Mouse (Mus musculus) lung, embryonic 15.5 days (tissue): Measurements from ENCODE around the gene Vopp1. TPM values are rescaled to one million over a fixed set of nuclear protein-coding genes. Genes with fewer than 3 reads are reported as not detected.
A peak's percentile ranks its signal among the peaks of the same experiment; 100 is the strongest.
"Not testable (repeated sequence)": the region's sequence is repeated elsewhere in the genome, so short reads cannot be mapped to it uniquely, and the experiment has no call there.

Source experiments
- ATAC-seq: fragments of 200-750 bp; cut with Nextera tagmentation; 2 replicates; pipeline ENCODE4 v1.8.0; 2017; ENCODE audit warnings: moderate number of reproducible peaks, borderline replicate concordance; ENCODE audit not compliant: low FRiP score, low TSS enrichment; ENCODE audit errors: extremely low read depth
- H3K27ac ChIP-seq: fragments of 300-500 bp; sonication (generic); 2 replicates; pipeline ENCODE4 v1.5.1; 2015; ENCODE audit warnings: moderate library complexity, mild to moderate bottlenecking, inconsistent platforms
- H3K27me3 ChIP-seq: fragments of 300-500 bp; sonication (generic); 2 replicates; pipeline ENCODE4 v1.6.1; 2015; ENCODE audit warnings: inconsistent platforms
- H3K36me3 ChIP-seq: fragments of 300-500 bp; sonication (generic); 2 replicates; pipeline ENCODE4 v1.6.1; 2015; ENCODE audit warnings: inconsistent platforms
- H3K4me1 ChIP-seq: fragments of 300-500 bp; sonication (generic); 2 replicates; pipeline ENCODE4 v1.6.1; 2015; ENCODE audit warnings: inconsistent platforms
- H3K4me2 ChIP-seq: fragments of 300-500 bp; sonication (generic); 2 replicates; pipeline ENCODE4 v1.6.1; 2015; ENCODE audit warnings: inconsistent platforms, mild to moderate bottlenecking, moderate library complexity
- H3K4me3 ChIP-seq: fragments of 300-500 bp; sonication (generic); 2 replicates; pipeline ENCODE4 v1.5.1; 2015; ENCODE audit warnings: mild to moderate bottlenecking, inconsistent platforms
- H3K9ac ChIP-seq: fragments of 300-500 bp; sonication (generic); 2 replicates; pipeline ENCODE4 v1.6.1; 2015; ENCODE audit warnings: inconsistent platforms
- H3K9me3 ChIP-seq: fragments of 300-500 bp; sonication (generic); 2 replicates; pipeline ENCODE4 v1.6.1; 2016; ENCODE audit warnings: inconsistent platforms
- WGBS: fragments of 180-500 bp; shearing (Covaris S2); methylation state at CpG from one replicate; pipeline ENCODE4 v1.1.7; 2015; 5-methylcytosine and 5-hydroxymethylcytosine counted together
- polyA plus RNA-seq: library from polyadenylated mRNA; unstranded; fragments of >200 nt; fragmentation: Nextera tagmentation; extraction: Ambion mirVana; gene quantifications from 2 replicates; pipeline ENCODE4 v1.2.1, GENCODE M21; 2015

The Vopp1 gene
- 32.5 and 35.9 TPM in 2 replicates for polyA plus RNA-seq

DNA sequence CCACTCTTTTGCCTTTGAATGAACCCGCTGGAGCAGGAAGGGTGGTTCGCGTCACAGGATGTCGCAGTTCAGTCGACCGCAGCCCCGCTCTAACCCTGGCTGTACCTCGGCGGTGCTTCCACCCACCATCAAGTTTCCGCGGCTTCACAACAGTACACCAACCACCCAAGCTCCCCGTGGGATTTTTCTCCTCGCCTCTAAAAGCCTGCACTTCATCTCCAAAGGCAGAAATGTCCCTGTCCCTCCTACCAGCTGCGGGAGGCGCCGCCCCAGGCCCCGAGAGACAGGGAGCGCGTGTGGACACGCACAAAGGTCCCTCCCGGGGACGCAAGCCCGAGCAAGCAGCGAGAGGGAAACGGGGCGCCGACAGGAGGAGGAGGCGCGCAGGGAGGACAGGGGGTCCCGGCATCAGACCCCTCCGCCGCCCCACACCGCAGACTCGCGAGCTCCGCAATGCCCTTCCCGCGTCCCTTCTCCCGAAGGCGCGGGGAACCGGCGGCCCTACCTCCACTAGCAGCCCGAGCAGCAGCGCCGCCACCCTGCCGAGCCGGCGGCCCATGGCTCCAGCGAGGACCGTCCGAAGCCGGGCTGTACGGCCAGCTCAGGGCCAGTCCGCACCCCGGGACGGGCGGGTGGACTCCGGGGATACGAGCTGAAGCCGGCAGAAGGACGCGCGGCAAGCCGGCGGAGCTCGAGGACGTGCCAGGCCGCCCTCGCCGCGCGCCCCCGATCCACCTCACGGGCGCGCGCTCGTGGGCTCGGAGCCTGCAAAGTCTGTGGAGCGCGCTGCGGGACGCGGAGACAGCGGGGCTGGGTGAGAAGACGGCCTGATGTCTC is at the start of gene Vopp1:
TSS of gene Vopp1 (minus strand) at position 738 of the 837 bp plus-strand sequence.
- WGBS, result under 1% methylated on average over 83 of the region's 87 CpGs
- Histone ChIP-seq H3K36me3 (no peaks in the 10 kb centered on the region), H3K27me3 (no peaks in the 10 kb centered on the region), H3K27ac (peak within 1 kb of the TSS; percentile 86), H3K9me3 (no peaks in the 10 kb centered on the region), H3K4me3 (peak within 1 kb of the TSS; percentile 76), H3K9ac (peak within 1 kb of the TSS; percentile 91), H3K4me2 (peak within 1 kb of the TSS; percentile 68), H3K4me1 (0 out of 2 replicates have a peak, but pooled peaks cover 8% of the 10 kb centered on the region)
- peak; percentile 91 for ATAC-seq

DNA sequence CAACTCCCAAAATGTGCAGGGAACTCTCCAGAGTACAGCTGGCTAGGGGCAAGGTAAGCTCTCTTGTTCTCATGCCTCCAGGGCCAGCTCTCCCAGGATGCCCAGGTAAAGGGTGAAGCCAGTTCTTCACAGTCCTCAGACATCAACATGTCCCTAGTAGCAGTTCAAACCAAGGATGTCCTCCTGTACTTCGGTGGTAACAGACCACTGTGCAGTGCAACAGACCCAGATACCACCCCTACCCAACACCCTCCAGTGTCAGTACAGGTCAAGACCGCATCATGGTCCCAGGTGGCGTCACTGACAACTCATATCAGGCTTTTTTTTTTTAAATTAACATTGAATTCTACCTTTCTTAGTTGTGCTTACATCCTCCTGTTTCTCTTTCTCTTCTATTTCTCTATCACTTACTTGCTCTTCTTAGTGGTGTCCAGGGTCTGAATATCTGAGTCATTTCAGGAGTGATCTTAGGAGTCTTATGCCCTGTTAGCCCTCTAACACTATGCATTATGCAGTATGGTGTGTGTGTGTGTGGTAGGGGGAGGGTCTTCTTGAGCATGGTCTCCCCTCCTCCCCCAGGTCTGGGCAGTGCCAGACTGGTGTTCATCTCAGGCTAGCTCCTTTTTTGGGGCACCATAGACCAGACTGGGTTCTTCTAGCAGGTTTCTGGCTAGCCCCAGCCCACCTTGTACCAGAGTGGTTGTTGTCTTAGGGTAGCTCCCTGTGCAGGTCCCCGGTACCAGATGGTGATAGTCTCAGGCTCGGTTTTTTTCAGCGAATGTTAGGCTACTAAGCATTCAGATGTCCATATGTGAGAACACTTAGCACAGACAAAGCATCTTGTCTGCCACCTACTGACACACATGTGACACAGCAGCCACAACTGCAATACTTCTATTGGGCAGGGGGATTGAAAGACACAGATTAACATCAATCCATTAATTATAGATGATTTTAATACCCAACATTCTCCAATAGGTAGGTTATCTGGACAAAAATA is 34.4 kb upstream of the Vopp1 start:
- Histone ChIP-seq H3K4me1 (no peaks in the 10 kb centered on the region), H3K9ac (no peak overlapping the region), H3K9me3 (no peaks in the 10 kb centered on the region), H3K27me3 (no peaks in the 10 kb centered on the region), H3K4me3 (no peak overlapping the region), H3K36me3 (no peaks in the 10 kb centered on the region), H3K27ac (no peak overlapping the region), H3K4me2 (no peak overlapping the region)
- WGBS, result 43% methylated on average over 6 of the region's 6 CpGs
- no peak for ATAC-seq

DNA sequence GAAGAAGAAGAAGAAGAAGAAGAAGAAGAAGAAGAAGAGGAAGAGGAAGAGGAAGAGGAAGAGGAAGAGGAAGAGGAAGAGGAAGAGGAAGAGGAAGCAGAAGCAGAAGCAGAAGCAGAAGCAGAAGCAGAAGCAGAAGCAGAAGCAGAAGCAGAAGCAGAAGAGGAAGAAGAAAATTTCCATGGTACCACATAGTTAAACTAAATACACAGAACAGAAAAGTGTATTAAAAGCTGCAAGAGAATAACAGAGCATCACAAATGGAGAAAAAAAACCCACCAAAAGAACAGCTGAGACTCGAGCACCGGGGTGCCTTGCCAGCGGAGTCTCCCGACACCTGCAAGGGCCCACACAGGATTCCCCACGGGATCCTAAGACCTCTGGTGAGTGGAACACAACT is 26.2 kb upstream of the Vopp1 start:
- H3K27me3 ChIP-seq, result not testable (repeated sequence)
- WGBS, result 79% methylated on average over 5 of the region's 5 CpGs

DNA sequence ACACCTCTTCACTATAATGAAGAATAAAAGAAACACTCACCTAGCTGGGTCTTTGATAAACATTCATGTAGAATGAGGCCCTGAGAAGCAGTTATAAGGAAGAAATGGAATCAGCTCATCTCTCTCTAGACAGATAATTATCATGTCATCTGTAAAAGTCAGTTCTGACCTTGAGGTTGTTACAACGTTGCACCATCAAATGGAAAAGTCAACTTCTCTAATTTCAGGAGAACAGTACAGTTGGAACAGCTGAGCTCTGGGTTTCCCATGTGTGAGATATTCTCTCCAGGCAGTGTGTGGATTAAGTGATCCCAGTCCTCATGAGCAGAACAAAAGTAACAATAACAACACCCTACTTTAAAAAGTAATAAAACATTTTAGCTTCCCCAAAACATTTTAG is 25.3 kb upstream of the Vopp1 start, which contains the start of gene Vmn1r21:
TSS of gene Vmn1r21 (minus strand) at position 58 of the 400 bp plus-strand sequence.
- H3K27me3 ChIP-seq, result no peaks in the 10 kb centered on the region
- no peak within 1 kb of the TSS for H3K27ac ChIP-seq
- no peaks in the 10 kb centered on the region for H3K36me3 ChIP-seq
- no peaks in the 10 kb centered on the region for H3K4me1 ChIP-seq
- H3K9me3 ChIP-seq, result no peaks in the 10 kb centered on the region
- ATAC-seq, result no peak
- H3K4me2 ChIP-seq, result no peak within 1 kb of the TSS
- WGBS, result 25% methylated on average over 1 of the region's 1 CpGs
- H3K9ac ChIP-seq, result no peak within 1 kb of the TSS
- H3K4me3 ChIP-seq, result no peak within 1 kb of the TSS

More for the DNA sequence above, 26.2 kb upstream of the Vopp1 start:
- not testable (repeated sequence) for H3K36me3 ChIP-seq, H3K9ac ChIP-seq, H3K9me3 ChIP-seq, H3K27ac ChIP-seq, H3K4me2 ChIP-seq, H3K4me3 ChIP-seq, ATAC-seq, H3K4me1 ChIP-seq

DNA sequence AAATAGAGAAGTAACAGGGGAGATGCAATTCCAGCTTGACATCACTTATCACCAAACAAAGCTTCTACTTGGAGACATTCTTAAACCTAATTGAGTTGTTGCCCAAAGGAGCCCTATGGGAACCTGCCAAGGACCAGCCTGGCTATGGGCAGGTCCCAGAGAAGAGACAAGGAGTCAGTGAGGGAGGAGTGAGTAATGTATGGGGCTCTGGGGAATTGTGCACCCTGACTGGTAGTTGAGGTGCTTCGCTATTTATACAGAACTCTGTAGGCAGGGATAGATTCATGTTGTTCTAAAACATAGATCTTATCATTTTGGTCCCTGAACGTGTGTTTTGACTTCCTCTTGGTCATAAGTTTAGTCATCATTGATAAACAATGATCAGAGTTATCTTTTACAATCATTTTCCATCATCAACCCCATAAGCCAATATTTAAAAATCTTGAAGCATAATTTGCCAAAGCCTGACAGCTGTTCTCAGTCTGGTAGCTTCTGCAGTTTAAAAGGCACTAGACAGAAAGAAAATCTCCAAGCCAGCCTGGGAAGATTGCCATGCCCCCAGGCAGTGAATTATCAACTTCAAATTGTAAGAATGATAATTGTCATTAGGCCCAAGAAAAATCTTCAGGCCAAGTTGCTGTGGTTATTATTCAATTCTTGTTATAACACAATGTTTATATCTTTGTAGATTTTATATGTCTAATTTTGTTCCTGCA is 14.9 kb upstream of the Vopp1 start:
- 51% methylated on average over 2 of the region's 2 CpGs for WGBS
- ATAC-seq, result no peak

DNA sequence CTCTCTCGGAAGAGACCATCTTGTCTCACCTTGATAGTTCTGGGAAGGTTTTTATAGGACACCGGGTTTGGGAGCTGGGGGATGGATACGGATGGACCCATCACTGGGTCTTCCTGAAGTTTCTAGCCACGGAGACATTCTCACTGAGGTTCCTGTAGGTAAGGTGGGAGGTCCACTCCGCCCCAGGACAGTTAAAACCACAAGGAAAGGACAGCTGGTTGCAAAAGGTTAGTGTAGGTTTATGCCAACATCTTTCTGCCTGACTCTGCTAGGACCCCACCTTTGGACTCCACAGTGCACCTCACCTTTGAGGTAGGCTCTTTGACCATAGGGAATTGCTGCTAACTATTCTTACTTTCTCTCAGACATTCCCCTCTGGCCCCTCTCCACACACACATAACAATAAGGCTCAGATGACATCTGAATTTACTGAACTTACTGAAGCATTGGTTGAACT is 328 bp upstream of the Vopp1 start:
- 0 out of 2 replicates have a peak, but pooled peaks cover 8% of the 10 kb centered on the region for H3K4me1 ChIP-seq
- peak overlapping the region; percentile 76 for H3K4me3 ChIP-seq
- H3K4me2 ChIP-seq, result peak overlapping the region; percentile 68
- no peaks in the 10 kb centered on the region for H3K9me3 ChIP-seq
- 3% methylated on average over 5 of the region's 5 CpGs for WGBS
- peak overlapping the region; percentile 86; the same call in 1 of the 2 replicates for H3K27ac ChIP-seq
- peak overlapping the region; percentile 91 for H3K9ac ChIP-seq
- no peak for ATAC-seq
- no peaks in the 10 kb centered on the region for H3K36me3 ChIP-seq
- H3K27me3 ChIP-seq, result no peaks in the 10 kb centered on the region

More for the DNA sequence above, 14.9 kb upstream of the Vopp1 start:
- Histone ChIP-seq H3K4me3 (no peak overlapping the region), H3K9ac (no peak overlapping the region), H3K4me2 (no peak overlapping the region), H3K27me3 (no peaks in the 10 kb centered on the region), H3K4me1 (no peaks in the 10 kb centered on the region), H3K9me3 (no peaks in the 10 kb centered on the region), H3K36me3 (no peaks in the 10 kb centered on the region), H3K27ac (no peak overlapping the region)

DNA sequence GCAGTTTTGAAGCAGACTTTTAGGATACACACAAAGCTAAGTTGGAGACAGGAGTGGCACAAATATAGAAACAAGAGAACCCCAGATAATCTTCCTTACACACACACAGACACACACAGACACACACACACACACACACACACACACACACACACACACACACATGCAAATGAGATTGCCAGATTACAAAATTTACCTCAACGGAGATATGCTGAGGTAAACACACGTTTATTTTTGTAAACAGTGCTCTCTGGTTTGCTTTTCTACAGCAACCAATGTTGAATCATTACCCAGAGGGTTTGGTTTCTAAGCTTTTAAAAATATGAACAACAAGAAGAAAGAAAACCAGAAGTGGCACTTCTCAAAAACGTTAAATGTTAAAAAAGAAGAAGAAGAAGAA is 1.5 kb downstream of the Vopp1 start:
- Histone ChIP-seq H3K4me1 (0 out of 2 replicates have a peak, but pooled peaks cover 8% of the 10 kb centered on the region), H3K9ac (no peak overlapping the region), H3K9me3 (no peaks in the 10 kb centered on the region), H3K27ac (no peak overlapping the region), H3K4me2 (peak overlapping the region; percentile 45), H3K4me3 (peak overlapping the region; percentile 20), H3K36me3 (no peaks in the 10 kb centered on the region), H3K27me3 (no peaks in the 10 kb centered on the region)
- 4% methylated on average over 3 of the region's 3 CpGs for WGBS
- no peak for ATAC-seq

DNA sequence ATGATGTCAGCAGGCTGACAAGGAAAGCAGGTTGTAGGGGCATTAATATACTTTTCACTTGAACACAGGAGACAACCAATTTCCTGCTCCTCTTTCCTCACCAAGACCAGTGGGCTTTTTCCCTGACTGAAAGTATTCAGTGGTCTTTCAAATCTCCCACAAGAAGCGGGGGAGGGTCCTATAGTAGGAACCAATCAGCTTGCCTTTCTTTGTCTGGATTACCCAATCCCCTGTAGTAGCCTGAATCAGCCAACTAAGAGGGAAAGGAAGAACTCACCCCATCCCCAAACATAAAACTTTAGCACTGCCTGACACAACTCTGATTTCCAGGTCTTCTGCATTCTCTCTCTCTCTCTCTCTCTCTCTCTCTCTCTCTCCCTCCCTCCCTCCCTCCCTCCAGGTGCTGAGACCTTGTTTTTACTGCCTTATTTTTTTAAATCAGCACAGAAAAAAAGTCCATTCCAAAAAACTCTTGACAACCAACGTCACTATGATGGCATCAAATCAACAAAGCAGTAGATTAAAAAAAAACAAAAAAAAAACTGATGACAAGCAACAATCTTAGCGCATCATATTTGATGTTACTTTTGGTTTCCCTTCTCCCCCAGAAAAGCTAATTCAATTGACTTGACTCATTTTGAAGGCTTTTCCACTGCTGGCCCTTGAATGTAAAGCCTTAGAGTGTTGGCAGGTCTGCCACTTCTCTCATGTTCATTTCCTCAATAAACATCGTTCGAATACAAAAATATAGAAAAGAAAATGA is 2.1 kb downstream of the Vopp1 start:
- Histone ChIP-seq H3K4me2 (peak overlapping the region; percentile 45), H3K36me3 (no peaks in the 10 kb centered on the region), H3K27me3 (no peaks in the 10 kb centered on the region), H3K9me3 (no peaks in the 10 kb centered on the region), H3K27ac (no peak overlapping the region), H3K4me3 (peak overlapping the region; percentile 20), H3K4me1 (0 out of 2 replicates have a peak, but pooled peaks cover 8% of the 10 kb centered on the region), H3K9ac (no peak overlapping the region)
- 37% methylated on average over 5 of the region's 5 CpGs for WGBS
- 0 out of 2 replicates have a peak, but pooled peaks have one; percentile 28 for ATAC-seq

DNA sequence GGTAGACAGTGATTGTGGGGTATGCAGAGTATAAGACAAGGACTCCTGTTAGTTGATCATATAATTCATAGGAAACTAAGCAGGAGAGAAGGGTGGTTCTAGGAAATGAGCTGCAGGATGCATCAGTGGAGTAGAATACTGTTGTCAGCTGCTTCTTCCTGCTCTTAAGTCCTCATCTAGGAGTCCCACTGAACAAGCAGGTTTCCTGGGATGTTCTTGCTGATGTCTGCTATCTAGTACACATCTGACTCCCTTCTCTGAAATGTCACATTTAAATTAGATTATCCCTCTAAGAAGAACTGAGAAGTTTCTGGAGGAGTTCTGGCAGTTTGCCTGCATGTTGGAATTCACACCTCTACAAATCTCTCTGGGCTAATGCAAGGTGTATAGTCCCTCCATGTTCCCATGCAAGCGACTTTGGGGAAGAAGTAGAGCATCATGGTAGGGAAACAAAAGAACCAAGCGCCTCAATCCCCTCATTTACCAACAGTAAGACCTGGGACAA is 10.5 kb downstream of the Vopp1 start:
- Histone ChIP-seq H3K27ac (no peak overlapping the region), H3K4me1 (no peaks in the 10 kb centered on the region), H3K9ac (no peak overlapping the region), H3K36me3 (no peaks in the 10 kb centered on the region), H3K9me3 (no peaks in the 10 kb centered on the region; the same call in 1 of the 2 replicates), H3K4me2 (no peak overlapping the region), H3K27me3 (no peaks in the 10 kb centered on the region), H3K4me3 (no peak overlapping the region)
- ATAC-seq, result no peak
- WGBS, result 79% methylated on average over 2 of the region's 2 CpGs
